Mouse (Mus musculus): Measurements from ENCODE around the gene Hoxd9. TPM values are rescaled to one million over a fixed set of nuclear protein-coding genes. Genes with fewer than 3 reads are reported as not detected.
A peak's percentile ranks its signal among the peaks of the same experiment; 100 is the strongest.

Gene Hoxd9
- polyA plus RNA-seq, 1 experiment from 2014 or later: not detected

- Histone ChIP-seq H3K9ac (no peak overlapping the region), H3K27ac (replicated peaks) (no peak overlapping the region), H3K27me3 (peaks cover 93% of the 10 kb centered on the region), H3K4me3 (no peak overlapping the region), H3K9me3 (no peaks in the 10 kb centered on the region), H3K4me1 (replicated peaks) (peaks cover 13% of the 10 kb centered on the region), H3K36me3 (no peaks in the 10 kb centered on the region), H3K4me2 (no peak overlapping the region)
- no peak for ATAC-seq (ENCODE audit: low FRiP score, low read depth)
- WGBS: 2% methylated on average over 3 of the region's 3 CpGs
Measured at GRCm38 (mm10) chr2:74670632-74671188, 26.8 kb upstream of the Hoxd9 start.

- peaks cover 13% of the 10 kb centered on the region for H3K4me1 ChIP-seq (replicated peaks)
- ATAC-seq (ENCODE audit: low FRiP score, low read depth): no peak
Measured at GRCm38 (mm10) chr2:74671847-74672246, 25.7 kb upstream of the Hoxd9 start.

GRCm38 (mm10) chr2:74672481-74673362, 24.8 kb upstream of the Hoxd9 start:
- Histone ChIP-seq H3K36me3 (no peaks in the 10 kb centered on the region), H3K27me3 (peaks cover 95% of the 10 kb centered on the region), H3K9me3 (no peaks in the 10 kb centered on the region), H3K27ac (replicated peaks) (no peak overlapping the region), H3K4me3 (peak overlapping the region; percentile 30), H3K4me1 (replicated peaks) (peaks cover 13% of the 10 kb centered on the region), H3K4me2 (peak overlapping the region; percentile 54), H3K9ac (no peak overlapping the region)
- no peak; the same call in 1 of the 2 replicates for ATAC-seq (ENCODE audit: low FRiP score, low read depth)
- WGBS: 2% methylated on average over 40 of the region's 40 CpGs

More at GRCm38 (mm10) chr2:74671847-74672246, 25.7 kb upstream of the Hoxd9 start:
- Histone ChIP-seq H3K9ac (no peak overlapping the region), H3K4me2 (no peak overlapping the region), H3K27ac (replicated peaks) (no peak overlapping the region), H3K36me3 (no peaks in the 10 kb centered on the region), H3K9me3 (no peaks in the 10 kb centered on the region), H3K4me3 (no peak overlapping the region), H3K27me3 (peaks cover 95% of the 10 kb centered on the region)
- 2% methylated on average over 5 of the region's 5 CpGs for WGBS

- WGBS: 1% methylated on average over 23 of the region's 24 CpGs
- peaks cover 6% of the 10 kb centered on the region for H3K4me1 ChIP-seq (replicated peaks)
- no peak overlapping the region for H3K27ac ChIP-seq (replicated peaks)
- H3K9ac ChIP-seq: no peak overlapping the region
- H3K4me2 ChIP-seq: no peak overlapping the region
- H3K27me3 ChIP-seq: peaks cover 95% of the 10 kb centered on the region
- no peaks in the 10 kb centered on the region for H3K36me3 ChIP-seq
- no peaks in the 10 kb centered on the region for H3K9me3 ChIP-seq
- H3K4me3 ChIP-seq: no peak overlapping the region
- ATAC-seq (ENCODE audit: low FRiP score, low read depth): no peak
Measured at GRCm38 (mm10) chr2:74673835-74674425, 23.6 kb upstream of the Hoxd9 start.

- no peak within 1 kb of the TSS for H3K4me2 ChIP-seq
- H3K4me1 ChIP-seq (replicated peaks): peaks cover 6% of the 10 kb centered on the region
- H3K4me3 ChIP-seq: no peak within 1 kb of the TSS
- H3K36me3 ChIP-seq: no peaks in the 10 kb centered on the region
- no peak within 1 kb of the TSS for H3K9ac ChIP-seq
- no peak for ATAC-seq (ENCODE audit: low FRiP score, low read depth)
- no peak within 1 kb of the TSS for H3K27ac ChIP-seq (replicated peaks)
- H3K9me3 ChIP-seq: no peaks in the 10 kb centered on the region
- WGBS: 2% methylated on average over 47 of the region's 47 CpGs
- peaks cover 97% of the 10 kb centered on the region for H3K27me3 ChIP-seq
Measured at GRCm38 (mm10) chr2:74674881-74675665, 22.5 kb upstream of the Hoxd9 start, which contains the start of gene Hoxd12. Gene Hoxd12, plus strand, starts transcription at chr2:74675013.

- Histone ChIP-seq H3K4me3 (no peak overlapping the region), H3K36me3 (no peaks in the 10 kb centered on the region), H3K4me2 (no peak overlapping the region), H3K9me3 (no peaks in the 10 kb centered on the region), H3K27ac (replicated peaks) (no peak overlapping the region), H3K9ac (no peak overlapping the region), H3K4me1 (replicated peaks) (peaks cover 6% of the 10 kb centered on the region), H3K27me3 (peaks cover 99% of the 10 kb centered on the region)
- WGBS: 5% methylated on average over 24 of the region's 24 CpGs
- ATAC-seq (ENCODE audit: low FRiP score, low read depth): no peak
Measured at GRCm38 (mm10) chr2:74675666-74676282, 21.8 kb upstream of the Hoxd9 start.

GRCm38 (mm10) chr2:74676376-74677052, 21.0 kb upstream of the Hoxd9 start:
- no peaks in the 10 kb centered on the region for H3K9me3 ChIP-seq
- no peak overlapping the region for H3K9ac ChIP-seq
- peaks cover 6% of the 10 kb centered on the region for H3K4me1 ChIP-seq (replicated peaks)
- WGBS: 3% methylated on average over 9 of the region's 9 CpGs
- H3K27me3 ChIP-seq: peaks cover 100% of the 10 kb centered on the region
- no peak overlapping the region for H3K4me2 ChIP-seq
- ATAC-seq (ENCODE audit: low FRiP score, low read depth): no peak
- no peak overlapping the region for H3K4me3 ChIP-seq
- no peak overlapping the region for H3K27ac ChIP-seq (replicated peaks)
- H3K36me3 ChIP-seq: no peaks in the 10 kb centered on the region

GRCm38 (mm10) chr2:74677106-74677505, 20.4 kb upstream of the Hoxd9 start:
- 11% methylated on average over 2 of the region's 2 CpGs for WGBS
- no peak for ATAC-seq (ENCODE audit: low FRiP score, low read depth)
- no peaks in the 10 kb centered on the region for H3K36me3 ChIP-seq

GRCm38 (mm10) chr2:74678891-74679595, 18.5 kb upstream of the Hoxd9 start, which contains the start of gene Hoxd11:
Gene Hoxd11, plus strand, starts transcription at chr2:74679557.
- no peak within 1 kb of the TSS for H3K4me3 ChIP-seq
- 1% methylated on average over 15 of the region's 15 CpGs for WGBS
- H3K36me3 ChIP-seq: no peaks in the 10 kb centered on the region
- H3K4me2 ChIP-seq: no peak within 1 kb of the TSS
- no peaks in the 10 kb centered on the region for H3K9me3 ChIP-seq
- H3K4me1 ChIP-seq (replicated peaks): peaks cover 12% of the 10 kb centered on the region
- H3K27me3 ChIP-seq: peaks cover 99% of the 10 kb centered on the region
- H3K9ac ChIP-seq: no peak within 1 kb of the TSS
- ATAC-seq (ENCODE audit: low FRiP score, low read depth): no peak
- H3K27ac ChIP-seq (replicated peaks): no peak within 1 kb of the TSS

More at GRCm38 (mm10) chr2:74677106-74677505, 20.4 kb upstream of the Hoxd9 start:
- Histone ChIP-seq H3K9me3 (no peaks in the 10 kb centered on the region), H3K27me3 (peaks cover 100% of the 10 kb centered on the region), H3K4me3 (no peak overlapping the region), H3K4me1 (replicated peaks) (peaks cover 9% of the 10 kb centered on the region), H3K27ac (replicated peaks) (no peak overlapping the region), H3K9ac (no peak overlapping the region), H3K4me2 (no peak overlapping the region)

GRCm38 (mm10) chr2:74679596-74679971, 17.9 kb upstream of the Hoxd9 start:
- Histone ChIP-seq H3K9ac (no peak overlapping the region), H3K4me1 (replicated peaks) (peaks cover 12% of the 10 kb centered on the region), H3K36me3 (no peaks in the 10 kb centered on the region), H3K4me2 (no peak overlapping the region), H3K9me3 (no peaks in the 10 kb centered on the region), H3K4me3 (no peak overlapping the region), H3K27me3 (peaks cover 99% of the 10 kb centered on the region), H3K27ac (replicated peaks) (no peak overlapping the region)
- ATAC-seq (ENCODE audit: low FRiP score, low read depth): no peak
- under 1% methylated on average over 25 of the region's 26 CpGs for whole genome bisulfite sequencing
